Mouse (Mus musculus) layer of hippocampus, postnatal 25 days (tissue): ENCODE measurements at regions not wholly inside any gene's neighbourhood (a gene's known extent, or its start where the extent isn't known, plus 50 kb on each side); places are given as distances from the start of the nearest gene placed in this dataset.

Experiments used
- DNase-seq, 2 experiments: peaks; one replicate each; pipeline ENCODE4 v3.0.0; 2022; ENCODE audit warnings: mixed read lengths in 2 of 2, low spot score in 1 of 2; ENCODE audit errors: extremely low spot score in 1 of 2

DNA sequence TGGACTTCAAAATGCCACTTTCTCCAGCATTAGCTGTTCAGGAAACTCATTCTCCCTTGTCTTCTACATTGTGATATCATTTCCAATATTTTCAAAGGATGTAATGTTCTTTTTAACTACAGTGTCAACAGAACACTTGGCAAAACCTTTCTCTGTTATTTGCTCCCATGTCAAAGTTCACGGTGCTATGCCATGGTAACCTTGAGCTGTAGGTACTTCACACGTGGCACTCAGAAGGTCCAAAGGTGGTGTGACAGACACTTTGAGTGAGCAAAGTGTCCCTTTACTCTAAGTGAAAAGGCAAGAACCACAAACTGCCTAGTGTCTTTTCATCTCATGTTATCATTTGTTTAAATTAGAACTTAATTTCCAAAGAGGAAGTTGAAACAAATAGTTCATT lies 53.3 kb upstream of the Tram2 start:
- no peak for DNase-seq

- DNase-seq = no peak
These were observed 67.9 kb upstream of the Tram2 start for GRCm38 (mm10) chr1:21146961-21147360.

DNA sequence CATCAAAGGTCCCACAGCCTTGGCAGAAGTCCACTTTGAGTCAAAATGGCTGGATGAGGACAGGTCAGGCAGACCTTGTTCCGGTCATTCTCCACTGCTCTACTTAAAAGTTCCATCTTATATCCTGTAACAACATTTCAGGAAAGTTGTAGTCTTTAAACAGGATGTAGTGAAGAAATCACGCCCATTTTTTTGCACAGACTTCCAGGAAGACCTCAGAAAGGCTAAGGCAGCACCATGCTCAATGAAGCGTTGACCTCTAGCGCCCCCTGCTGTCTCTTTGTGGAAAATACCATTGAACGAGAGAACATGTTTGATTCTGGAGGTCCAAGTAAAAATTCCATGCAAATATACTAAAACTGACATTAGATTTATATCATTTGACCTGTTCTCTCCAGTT lies 56.6 kb upstream of the Tmem14a start:
- peak; percentile 59 to 95 for DNase-seq

GRCm38 (mm10) chr1:21166287-21166733 lies 52.1 kb upstream of the Tmem14a start:
- peak; percentile 71 to 89 for DNase-seq

DNA sequence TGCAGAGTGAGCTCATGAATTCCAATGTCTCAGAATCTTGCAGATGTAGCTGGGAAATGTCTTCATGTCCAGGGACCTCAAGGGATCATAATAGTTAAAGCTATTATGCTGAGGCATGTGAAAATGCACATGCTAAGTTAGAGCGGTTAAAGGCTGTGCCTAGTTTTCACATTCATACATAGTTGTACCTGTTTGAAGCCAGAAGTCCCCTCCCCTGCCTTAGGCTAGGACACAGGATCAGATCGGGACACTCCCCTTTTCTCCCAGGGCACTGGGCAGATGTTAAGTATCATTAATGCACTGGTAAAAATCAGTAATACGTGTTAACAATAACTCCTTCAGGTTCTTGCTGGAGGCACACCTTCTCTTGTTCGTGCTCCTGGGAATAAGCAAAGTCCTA lies 51.6 kb upstream of the Tmem14a start:
- DNase-seq = no peak
